Mouse (Mus musculus) E14TG2a.4 (cell line): ENCODE results near the gene Slit1.

Experiments
- CTCF ChIP-seq: conservative IDR thresholded peaks from 2 replicates; pipeline ENCODE4 v1.5.1; 2014; ENCODE audit warnings: low read length
- NANOG ChIP-seq: IDR thresholded peaks from 2 replicates; pipeline ENCODE4 v1.6.1; 2014; ENCODE audit warnings: borderline replicate concordance, low read length, mixed read lengths

GRCm38 (mm10) chr19:41656671-41657070, 86.8 kb downstream of the Slit1 start:
- TF ChIP-seq CTCF (no peak), NANOG (no peak)
